Mouse (Mus musculus) stomach, embryonic 16.5 days (tissue): ENCODE results near the gene Pbx1. TPM values are rescaled to one million over a fixed set of nuclear protein-coding genes. Genes with fewer than 3 reads are reported as not detected.
"Not testable (repeated sequence)": the region's sequence is repeated elsewhere in the genome, so short reads cannot be mapped to it uniquely, and the experiment has no call there.

Experiments
- ATAC-seq: fragments of 200-750 bp; cut with Nextera tagmentation; 2 replicates; pipeline ENCODE4 v1.8.0; 2017; ENCODE audit warnings: moderate number of reproducible peaks, moderate TSS enrichment; ENCODE audit not compliant: insufficient read depth, low FRiP score
- H3K27ac ChIP-seq: fragments of 300-500 bp; sonication (generic); 2 replicates; pipeline ENCODE4 v1.5.1; 2014; ENCODE audit warnings: low read length
- H3K27me3 ChIP-seq: fragments of 300-500 bp; sonication (generic); 2 replicates; pipeline ENCODE4 v1.6.1; 2014; ENCODE audit warnings: low read length, control low read depth, mixed read lengths; ENCODE audit not compliant: control insufficient read depth, insufficient read depth
- H3K36me3 ChIP-seq: fragments of 300-500 bp; sonication (generic); 2 replicates; pipeline ENCODE4 v1.6.1; 2014; ENCODE audit warnings: low read length; ENCODE audit not compliant: control insufficient read depth, insufficient read depth
- H3K4me1 ChIP-seq: fragments of 300-500 bp; sonication (generic); 2 replicates; pipeline ENCODE4 v1.6.1; 2014; ENCODE audit warnings: low read length, control low read depth, mixed read lengths; ENCODE audit not compliant: control insufficient read depth, insufficient read depth
- H3K4me2 ChIP-seq: fragments of 300-500 bp; sonication (generic); 2 replicates; pipeline ENCODE4 v1.6.1; 2014; ENCODE audit warnings: low read depth, low read length, mixed read lengths
- H3K4me3 ChIP-seq: fragments of 300-500 bp; sonication (generic); replicated peaks from 2 replicates; pipeline ENCODE4 v1.5.1; 2014; ENCODE audit warnings: mild to moderate bottlenecking, low read length
- H3K9ac ChIP-seq: fragments of 300-500 bp; sonication (generic); 2 replicates; pipeline ENCODE4 v1.6.1; 2014; ENCODE audit warnings: low read length
- H3K9me3 ChIP-seq: fragments of 300-500 bp; sonication (generic); replicated peaks from 2 replicates; pipeline ENCODE4 v1.6.1; 2016; ENCODE audit warnings: low read length, control low read depth; ENCODE audit not compliant: control insufficient read depth
- WGBS: fragments of 180-500 bp; shearing (Covaris S2); extraction: QIAGEN DNeasy Blood & Tissue Kit; methylation state at CpG from one replicate; pipeline ENCODE4 v1.1.7; 2014; 5-methylcytosine and 5-hydroxymethylcytosine counted together
- polyA plus RNA-seq: library from polyadenylated mRNA; unstranded; fragments of >200 nt; fragmentation: Nextera tagmentation; extraction: Ambion mirVana; gene quantifications from 2 replicates; pipeline ENCODE4 v1.2.1, GENCODE M21; 2015

Pbx1 gene
- polyA plus RNA-seq, result 32.4 and 35.6 TPM in 2 replicates

- H3K9me3 ChIP-seq, H3K36me3 ChIP-seq, ATAC-seq, H3K27me3 ChIP-seq: not testable (repeated sequence)
- H3K27ac ChIP-seq, result peak within 1 kb of the TSS; percentile 100
- peaks cover 11% of the 10 kb centered on the region for H3K4me1 ChIP-seq
- H3K4me2 ChIP-seq, result peak within 1 kb of the TSS; percentile 76
- peak within 1 kb of the TSS; percentile 88 for H3K4me3 ChIP-seq
- peak within 1 kb of the TSS; percentile 95 for H3K9ac ChIP-seq
These were observed at the start of gene Pbx1 for GRCm38 (mm10) chr1:168432232-168432280. TSS of gene Pbx1 (minus strand) at chr1:168432270.

- no peaks in the 10 kb centered on the region for H3K4me1 ChIP-seq
- no peaks in the 10 kb centered on the region for H3K9me3 ChIP-seq
- no peak overlapping the region for H3K4me3 ChIP-seq
- H3K4me2 ChIP-seq, result no peak overlapping the region
- 83% methylated on average over 8 of the region's 8 CpGs for WGBS
- ATAC-seq, result no peak
- H3K27me3 ChIP-seq, result no peaks in the 10 kb centered on the region
- no peaks in the 10 kb centered on the region for H3K36me3 ChIP-seq
- no peak overlapping the region for H3K9ac ChIP-seq
- no peak overlapping the region for H3K27ac ChIP-seq
These were observed 47.6 kb upstream of the Pbx1 start for GRCm38 (mm10) chr1:168479626-168480025.

- Histone ChIP-seq H3K4me3 (no peak overlapping the region), H3K9me3 (no peaks in the 10 kb centered on the region), H3K27me3 (no peaks in the 10 kb centered on the region), H3K4me2 (no peak overlapping the region), H3K4me1 (peaks cover 3% of the 10 kb centered on the region; the same call in 1 of the 2 replicates), H3K9ac (no peak overlapping the region), H3K36me3 (no peaks in the 10 kb centered on the region), H3K27ac (no peak overlapping the region)
- ATAC-seq, result no peak
- 75% methylated on average over 2 of the region's 2 CpGs for WGBS
These were observed 46.8 kb upstream of the Pbx1 start for GRCm38 (mm10) chr1:168478829-168479228.

- no peaks in the 10 kb centered on the region for H3K27me3 ChIP-seq
- ATAC-seq, result no peak
- no peaks in the 10 kb centered on the region for H3K9me3 ChIP-seq
- H3K36me3 ChIP-seq, result no peaks in the 10 kb centered on the region
- H3K4me3 ChIP-seq, result no peak overlapping the region
- no peak overlapping the region for H3K9ac ChIP-seq
- H3K27ac ChIP-seq, result peak overlapping the region; percentile 12; the same call in 1 of the 2 replicates
- no peak overlapping the region for H3K4me2 ChIP-seq
- H3K4me1 ChIP-seq, result peaks cover 5% of the 10 kb centered on the region; the same call in 1 of the 2 replicates
- WGBS, result 59% methylated on average over 3 of the region's 3 CpGs
These were observed 44.8 kb upstream of the Pbx1 start for GRCm38 (mm10) chr1:168476917-168477316.

GRCm38 (mm10) chr1:168476216-168476897, 44.3 kb upstream of the Pbx1 start:
- Histone ChIP-seq H3K4me1 (peaks cover 5% of the 10 kb centered on the region; the same call in 1 of the 2 replicates), H3K9me3 (no peaks in the 10 kb centered on the region), H3K27ac (peak overlapping the region; percentile 12; the same call in 1 of the 2 replicates), H3K9ac (no peak overlapping the region), H3K4me2 (no peak overlapping the region), H3K4me3 (no peak overlapping the region), H3K27me3 (no peaks in the 10 kb centered on the region), H3K36me3 (no peaks in the 10 kb centered on the region)
- WGBS, result 50% methylated on average over 14 of the region's 14 CpGs
- ATAC-seq, result no peak

- no peaks in the 10 kb centered on the region for H3K36me3 ChIP-seq
- H3K4me2 ChIP-seq, result no peak overlapping the region
- WGBS, result 79% methylated on average over 17 of the region's 17 CpGs
- H3K27me3 ChIP-seq, result no peaks in the 10 kb centered on the region
- H3K4me1 ChIP-seq, result peaks cover 5% of the 10 kb centered on the region; the same call in 1 of the 2 replicates
- H3K9ac ChIP-seq, result no peak overlapping the region
- H3K27ac ChIP-seq, result no peak overlapping the region
- H3K4me3 ChIP-seq, result no peak overlapping the region
- ATAC-seq, result no peak
- no peaks in the 10 kb centered on the region for H3K9me3 ChIP-seq
These were observed 43.6 kb upstream of the Pbx1 start for GRCm38 (mm10) chr1:168475579-168476208.

GRCm38 (mm10) chr1:168473255-168474069, 41.4 kb upstream of the Pbx1 start:
- ATAC-seq, result no peak
- H3K36me3 ChIP-seq, result no peaks in the 10 kb centered on the region
- H3K27me3 ChIP-seq, result no peaks in the 10 kb centered on the region
- H3K4me3 ChIP-seq, result no peak overlapping the region
- H3K9ac ChIP-seq, result no peak overlapping the region
- H3K4me1 ChIP-seq, result peaks cover 5% of the 10 kb centered on the region; the same call in 1 of the 2 replicates
- 52% methylated on average over 12 of the region's 12 CpGs for WGBS
- peak overlapping the region; percentile 18; the same call in 1 of the 2 replicates for H3K27ac ChIP-seq
- H3K4me2 ChIP-seq, result no peak overlapping the region
- no peaks in the 10 kb centered on the region for H3K9me3 ChIP-seq

GRCm38 (mm10) chr1:168472545-168473254, 40.6 kb upstream of the Pbx1 start:
- Histone ChIP-seq H3K9me3 (no peaks in the 10 kb centered on the region), H3K4me3 (no peak overlapping the region), H3K36me3 (no peaks in the 10 kb centered on the region), H3K4me2 (no peak overlapping the region), H3K27me3 (no peaks in the 10 kb centered on the region), H3K9ac (no peak overlapping the region), H3K27ac (peak overlapping the region; percentile 18; the same call in 1 of the 2 replicates), H3K4me1 (peaks cover 5% of the 10 kb centered on the region; the same call in 1 of the 2 replicates)
- 51% methylated on average over 6 of the region's 6 CpGs for WGBS
- ATAC-seq, result no peak

- WGBS, result 82% methylated on average over 1 of the region's 1 CpGs
- no peak for ATAC-seq
These were observed 27.4 kb upstream of the Pbx1 start for GRCm38 (mm10) chr1:168459426-168459825.

More at GRCm38 (mm10) chr1:168459426-168459825, 27.4 kb upstream of the Pbx1 start:
- Histone ChIP-seq H3K27ac (no peak overlapping the region), H3K9ac (no peak overlapping the region), H3K36me3 (no peaks in the 10 kb centered on the region), H3K27me3 (no peaks in the 10 kb centered on the region), H3K4me1 (no peaks in the 10 kb centered on the region), H3K4me2 (no peak overlapping the region), H3K4me3 (no peak overlapping the region), H3K9me3 (no peaks in the 10 kb centered on the region)
